Mouse (Mus musculus): ENCODE results near the gene Gm20547.

DNA sequence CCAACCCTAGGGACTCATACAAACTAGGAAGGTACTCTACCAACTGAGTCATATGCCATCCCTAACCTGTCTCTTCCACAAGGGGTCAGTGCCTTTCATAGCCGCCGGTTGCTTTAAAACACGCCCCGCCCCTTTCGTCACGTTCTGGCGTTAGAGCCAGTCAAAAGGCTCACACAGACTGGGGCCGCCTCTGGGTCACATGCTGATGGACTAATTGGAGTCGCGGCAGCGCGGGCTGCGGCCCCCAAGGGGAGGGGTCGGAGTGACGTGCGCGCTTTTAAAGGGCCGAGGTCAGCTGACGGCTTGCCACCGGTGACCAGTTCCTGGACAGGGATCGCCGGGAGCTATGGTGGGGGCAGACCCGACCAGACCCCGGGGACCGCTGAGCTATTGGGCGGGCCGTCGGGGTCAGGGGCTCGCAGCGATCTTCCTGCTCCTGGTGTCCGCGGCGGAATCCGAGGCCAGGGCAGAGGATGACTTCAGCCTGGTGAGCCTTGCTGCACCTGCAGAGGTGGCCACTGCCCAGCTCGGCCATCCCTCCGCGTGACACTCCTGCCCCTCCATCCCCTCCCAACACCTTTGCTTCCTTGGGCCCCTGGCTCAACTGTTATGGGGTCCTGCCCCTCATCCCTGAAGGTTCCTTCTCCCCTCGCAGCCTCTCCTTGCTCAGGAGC is 49.4 kb upstream of the Gm20547 start, which contains the start of gene Neu1:
- peak; percentile 53 for TF ChIP-seq CTCF (IDR thresholded peaks at IDR 0.05; ENCODE audit: low read depth, low read length)
- TF ChIP-seq POLR2A (IDR thresholded peaks at IDR 0.05; ENCODE audit: insufficient read depth, low read length) = no peak
- no peak for TF ChIP-seq EP300 (IDR thresholded peaks at IDR 0.05; ENCODE audit: insufficient read depth, low read depth, low read length)
